Mouse (Mus musculus) midbrain, postnatal 0 days (tissue): ENCODE results near the gene Rufy4. TPM values are rescaled to one million over a fixed set of nuclear protein-coding genes. Genes with fewer than 3 reads are reported as not detected.

Source experiments
- ATAC-seq: fragments of 200-750 bp; cut with Nextera tagmentation; 2 replicates; pipeline ENCODE4 v1.8.0; 2017; ENCODE audit warnings: moderate number of reproducible peaks, mild to moderate bottlenecking, moderate TSS enrichment, moderate library complexity; ENCODE audit not compliant: low FRiP score
- DNase-seq: peaks from one replicate; pipeline ENCODE4 v3.0.0-alpha.2; 2015; ENCODE audit warnings: low spot score
- H3K27ac ChIP-seq: fragments of 300-500 bp; sonication (generic); 2 replicates; pipeline ENCODE4 v1.5.1; 2014; ENCODE audit warnings: low read depth, mild to moderate bottlenecking, low read length, mixed read lengths
- H3K27me3 ChIP-seq: fragments of 300-500 bp; sonication (generic); 2 replicates; pipeline ENCODE4 v1.6.1; 2014; ENCODE audit warnings: low read length, control low read depth, mixed read lengths; ENCODE audit not compliant: insufficient read depth
- H3K36me3 ChIP-seq: fragments of 300-500 bp; sonication (generic); 2 replicates; pipeline ENCODE4 v1.6.1; 2014; ENCODE audit warnings: low read length, control low read depth, mixed read lengths; ENCODE audit not compliant: insufficient read depth
- H3K4me1 ChIP-seq: fragments of 300-500 bp; sonication (generic); 2 replicates; pipeline ENCODE4 v1.6.1; 2014; ENCODE audit warnings: mild to moderate bottlenecking, control low read depth, antibody characterized with exemption, low read length, mixed read lengths; ENCODE audit not compliant: insufficient read depth
- H3K4me2 ChIP-seq: fragments of 300-500 bp; sonication (generic); 2 replicates; pipeline ENCODE4 v1.6.1; 2014; ENCODE audit warnings: low read depth, mild to moderate bottlenecking, low read length, mixed read lengths; ENCODE audit not compliant: poor library complexity, severe bottlenecking
- H3K4me3 ChIP-seq: fragments of 300-500 bp; sonication (generic); 2 replicates; pipeline ENCODE4 v1.5.1; 2014; ENCODE audit warnings: low read depth, mild to moderate bottlenecking, low read length, moderate library complexity
- H3K9ac ChIP-seq: fragments of 300-500 bp; sonication (generic); replicated peaks from 2 replicates; pipeline ENCODE4 v1.6.1; 2014; ENCODE audit warnings: mild to moderate bottlenecking, low read length, moderate library complexity, mixed read lengths; ENCODE audit not compliant: poor library complexity, severe bottlenecking
- H3K9me3 ChIP-seq: fragments of 300-500 bp; sonication (generic); 2 replicates; pipeline ENCODE4 v1.6.1; 2016; ENCODE audit warnings: low read length, control low read depth
- CTCF ChIP-seq: IDR thresholded peaks from 2 replicates; pipeline ENCODE4 v1.5.1; 2016; ENCODE audit warnings: antibody characterized with exemption, mild to moderate bottlenecking
- WGBS: fragments of 180-500 bp; shearing (Covaris S2); extraction: QIAGEN DNeasy Blood & Tissue Kit; methylation state at CpG from one replicate; pipeline ENCODE4 v1.1.7; 2014; 5-methylcytosine and 5-hydroxymethylcytosine counted together
- polyA plus RNA-seq: library from polyadenylated mRNA; unstranded; fragments of >200 nt; fragmentation: Nextera tagmentation; extraction: Ambion mirVana; gene quantifications from 2 replicates; pipeline ENCODE4 v1.2.1, GENCODE M21; 2015
- total RNA-seq: library from RNA; depleted of rRNA; stranded (reverse); fragments of >200 nt; gene quantifications from 2 replicates; pipeline ENCODE4 v1.2.3, GENCODE M21; 2014

The Rufy4 gene
- total and polyA plus RNA-seq, 2 experiments from 2014 or later: 0.09 TPM; not detected in 1

DNA sequence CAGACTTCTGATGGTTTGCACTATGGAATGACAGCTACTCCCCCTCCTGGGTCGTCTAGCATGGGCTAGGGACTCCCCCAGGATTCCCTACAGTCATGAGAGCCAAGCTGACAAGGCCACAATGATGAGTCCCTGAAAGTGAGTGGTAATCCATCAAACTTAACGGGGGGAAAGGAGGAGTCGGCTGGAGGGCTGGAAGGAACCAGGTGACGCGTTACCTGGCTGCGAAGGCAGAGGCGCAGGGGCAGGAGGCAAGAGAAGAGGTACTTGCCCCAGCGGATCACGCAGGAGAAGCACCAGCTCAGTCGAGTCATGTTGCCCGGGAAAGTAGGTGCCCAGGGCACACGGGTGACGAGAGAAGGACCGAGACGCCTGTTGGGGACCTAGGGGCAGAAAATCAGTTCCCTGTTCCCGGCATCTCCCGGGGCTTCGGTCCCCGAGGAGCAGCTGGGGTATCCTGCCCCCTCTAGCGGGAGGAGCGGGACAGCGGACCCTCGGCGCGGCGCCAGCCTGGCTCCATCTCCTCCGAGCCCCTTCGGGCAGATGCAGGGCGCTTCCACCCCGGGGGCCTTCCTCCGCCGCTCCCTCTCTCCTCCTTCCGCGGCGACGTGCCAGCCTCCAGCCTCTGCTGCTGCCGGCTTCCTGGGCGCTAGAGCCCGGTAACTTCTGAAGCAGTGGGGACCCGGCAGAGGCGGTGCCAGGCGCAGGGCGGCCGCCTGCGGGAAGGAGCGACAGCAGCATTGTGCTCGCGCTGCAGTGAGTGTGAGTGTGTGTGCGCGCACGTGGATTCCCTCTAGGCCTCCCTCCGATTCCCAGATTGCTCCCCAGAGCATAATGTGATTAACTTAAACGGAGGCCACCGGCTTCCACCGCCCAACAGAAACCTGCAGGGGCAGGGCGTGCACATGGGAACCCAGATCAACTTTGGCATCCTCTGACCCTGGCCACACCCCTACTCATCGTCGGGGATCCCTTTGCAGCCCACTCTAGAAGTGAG lies 27.0 kb upstream of the Rufy4 start:
- peak overlapping the region; percentile 95 for H3K4me2 ChIP-seq
- H3K36me3 ChIP-seq: no peaks in the 10 kb centered on the region
- H3K27me3 ChIP-seq: no peaks in the 10 kb centered on the region
- H3K4me1 ChIP-seq: peaks cover 3% of the 10 kb centered on the region; the same call in 1 of the 2 replicates
- peak; percentile 54 for TF ChIP-seq CTCF
- H3K9me3 ChIP-seq: no peaks in the 10 kb centered on the region
- ATAC-seq (peak; percentile 70), DNase-seq (peak; percentile 67)
- H3K9ac ChIP-seq: peak overlapping the region; percentile 62
- H3K4me3 ChIP-seq: peak overlapping the region; percentile 54
- 0 out of 2 replicates have a peak overlapping the region, but pooled peaks have one; percentile 27 for H3K27ac ChIP-seq
- under 1% methylated on average over 52 of the region's 58 CpGs for WGBS

DNA sequence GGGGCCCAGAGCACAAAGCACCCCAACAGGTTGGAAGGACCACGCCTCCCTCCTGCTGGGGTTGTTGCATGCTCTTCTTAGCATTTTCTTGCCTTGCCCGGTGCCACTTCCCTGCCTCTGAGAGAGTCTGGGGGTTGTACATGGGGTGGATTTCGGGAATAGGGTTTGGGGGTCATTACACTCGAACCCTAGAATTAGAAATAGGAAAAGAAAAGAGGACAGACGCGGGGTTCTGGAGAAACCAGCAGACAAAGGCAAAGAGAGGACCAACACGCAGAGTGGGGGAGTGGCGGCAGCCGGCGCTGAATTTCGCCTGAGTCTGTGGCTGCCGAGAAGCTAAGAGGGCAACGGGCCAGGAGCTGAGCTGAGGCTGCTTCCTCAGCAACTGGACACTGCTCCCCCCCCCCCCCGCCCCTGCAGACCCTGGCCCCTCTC lies 26.3 kb upstream of the Rufy4 start:
- H3K9ac ChIP-seq: peak overlapping the region; percentile 62; the same call in 1 of the 2 replicates
- H3K27me3 ChIP-seq: no peaks in the 10 kb centered on the region
- no peaks in the 10 kb centered on the region for H3K9me3 ChIP-seq
- H3K4me1 ChIP-seq: peaks cover 3% of the 10 kb centered on the region; the same call in 1 of the 2 replicates
- TF ChIP-seq CTCF: no peak
- no peak overlapping the region for H3K27ac ChIP-seq
- H3K36me3 ChIP-seq: no peaks in the 10 kb centered on the region
- peak overlapping the region; percentile 95 for H3K4me2 ChIP-seq
- peak overlapping the region; percentile 54 for H3K4me3 ChIP-seq
- peak; percentile 79 for DNase-seq
- WGBS: 0% methylated on average over 14 of the region's 14 CpGs
- ATAC-seq: no peak

DNA sequence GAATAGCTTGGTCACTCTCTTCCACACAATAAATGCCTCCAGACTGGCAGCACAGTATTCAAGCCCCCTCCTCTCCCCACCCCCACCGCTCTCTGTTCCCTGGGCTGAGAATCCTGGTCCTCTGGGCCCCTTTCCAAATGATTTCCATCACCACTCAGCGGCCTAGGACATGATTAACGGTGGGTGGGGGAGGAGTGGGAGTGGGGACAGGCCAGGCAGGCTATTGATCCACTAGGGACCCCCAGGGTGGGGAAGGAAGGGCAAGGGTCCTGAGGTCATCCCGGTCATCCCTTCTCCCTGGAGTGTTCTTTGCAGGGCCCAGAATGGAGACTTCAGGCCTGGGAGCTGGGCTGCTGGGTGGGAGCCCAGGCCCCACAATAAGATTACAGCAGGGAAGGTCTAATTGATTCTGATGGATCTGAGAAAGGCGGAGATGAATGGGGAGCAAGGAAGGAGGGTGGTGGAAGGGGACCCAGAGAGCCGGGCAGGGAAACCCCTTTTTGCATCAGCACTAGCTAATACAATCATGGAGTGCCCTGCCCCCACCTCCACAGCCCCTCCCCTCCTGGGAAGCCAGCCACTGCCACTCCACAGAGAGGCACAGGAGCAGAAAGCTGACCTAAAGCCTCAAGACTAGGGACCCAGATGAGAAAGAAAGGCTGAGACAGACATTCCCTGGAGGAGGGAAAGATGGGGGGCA lies 21.5 kb upstream of the Rufy4 start:
- H3K4me3 ChIP-seq: no peak overlapping the region
- no peaks in the 10 kb centered on the region for H3K4me1 ChIP-seq
- no peak overlapping the region for H3K27ac ChIP-seq
- no peak overlapping the region for H3K4me2 ChIP-seq
- H3K9ac ChIP-seq: no peak overlapping the region
- no peak for TF ChIP-seq CTCF
- peak; percentile 76 for ATAC-seq
- no peaks in the 10 kb centered on the region for H3K27me3 ChIP-seq
- no peaks in the 10 kb centered on the region for H3K9me3 ChIP-seq
- DNase-seq: peak; percentile 70
- no peaks in the 10 kb centered on the region for H3K36me3 ChIP-seq
- 7% methylated on average over 6 of the region's 6 CpGs for WGBS

DNA sequence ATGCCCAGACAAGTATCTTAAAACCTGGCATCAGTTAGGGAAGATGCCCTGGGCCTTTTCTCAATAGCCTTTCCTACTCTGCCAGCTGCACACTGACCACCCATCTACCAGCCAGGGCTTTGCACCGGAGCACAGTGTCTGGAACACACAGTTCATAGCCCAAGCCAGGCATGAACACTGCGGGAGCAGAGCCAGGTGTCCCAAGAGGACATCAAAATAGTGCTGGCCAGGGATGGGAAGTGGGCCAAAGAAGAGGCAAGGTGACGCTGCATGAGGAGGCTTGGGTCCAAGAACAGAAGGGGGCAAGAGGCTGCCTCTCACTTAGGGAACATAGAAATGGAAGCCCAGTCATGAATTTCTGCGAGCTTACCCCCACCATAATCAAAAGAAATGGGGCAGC lies 19.7 kb upstream of the Rufy4 start:
- H3K9ac ChIP-seq: no peak overlapping the region
- no peaks in the 10 kb centered on the region for H3K9me3 ChIP-seq
- no peak overlapping the region for H3K4me2 ChIP-seq
- no peaks in the 10 kb centered on the region for H3K36me3 ChIP-seq
- ATAC-seq (no peak), DNase-seq (no peak)
- no peaks in the 10 kb centered on the region; the same call in 1 of the 2 replicates for H3K4me1 ChIP-seq
- 79% methylated on average over 4 of the region's 4 CpGs for WGBS
- H3K4me3 ChIP-seq: no peak overlapping the region
- H3K27me3 ChIP-seq: no peaks in the 10 kb centered on the region
- TF ChIP-seq CTCF: no peak
- no peak overlapping the region for H3K27ac ChIP-seq

DNA sequence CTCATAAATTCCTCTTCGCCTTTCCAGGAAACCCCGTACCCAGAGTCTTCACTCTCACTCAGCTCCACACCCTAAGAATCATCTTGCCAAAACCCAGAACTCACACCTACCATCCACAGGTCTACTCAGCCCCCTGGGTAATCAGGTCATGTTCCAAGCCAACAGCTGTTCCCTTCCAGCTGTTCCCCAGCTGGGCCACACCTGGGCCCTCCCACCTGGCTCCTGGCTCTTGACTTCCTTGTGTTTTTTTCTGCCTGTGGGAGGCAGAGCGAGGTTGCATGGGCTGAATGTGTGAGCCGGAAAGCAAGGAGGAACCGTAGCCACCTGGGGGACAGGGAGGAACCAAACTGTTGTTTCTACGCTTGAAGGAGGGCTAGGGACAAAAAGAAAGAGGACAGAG lies 19.1 kb upstream of the Rufy4 start:
- no peaks in the 10 kb centered on the region for H3K27me3 ChIP-seq
- WGBS: 79% methylated on average over 6 of the region's 6 CpGs

More for the DNA sequence above, 19.1 kb upstream of the Rufy4 start:
- DNase-seq (no peak), ATAC-seq (no peak)
- Histone ChIP-seq H3K27ac (no peak overlapping the region), H3K9me3 (no peaks in the 10 kb centered on the region), H3K36me3 (no peaks in the 10 kb centered on the region), H3K4me1 (no peaks in the 10 kb centered on the region; the same call in 1 of the 2 replicates), H3K9ac (no peak overlapping the region), H3K4me2 (no peak overlapping the region), H3K4me3 (no peak overlapping the region)
- no peak for TF ChIP-seq CTCF
